Mouse (Mus musculus): ENCODE measurements at regions not wholly inside any gene's neighbourhood (a gene's known extent, or its start where the extent isn't known, plus 50 kb on each side); places are given as distances from the start of the nearest gene placed in this dataset.
"Not testable (repeated sequence)": the region's sequence is repeated elsewhere in the genome, so short reads cannot be mapped to it uniquely, and the experiment has no call there.

GRCm38 (mm10) chr13:102014514-102014913, 246.5 kb upstream of the Pik3r1 start:
- H3K4me3 ChIP-seq (ENCODE audit: insufficient read depth, low read depth, low read length): no peak overlapping the region
- H3K4me1 ChIP-seq (ENCODE audit: control insufficient read depth, insufficient read depth, insufficient read length, low read length): no peaks in the 10 kb centered on the region
- H3K27ac ChIP-seq (replicated peaks; ENCODE audit: low read depth, low read length): no peak overlapping the region

GRCm38 (mm10) chr13:102014958-102015357, 246.9 kb upstream of the Pik3r1 start:
- H3K4me3 ChIP-seq (ENCODE audit: insufficient read depth, low read depth, low read length): no peak overlapping the region
- no peak overlapping the region for H3K27ac ChIP-seq (replicated peaks; ENCODE audit: low read depth, low read length)
- H3K4me1 ChIP-seq (ENCODE audit: control insufficient read depth, insufficient read depth, insufficient read length, low read length): no peaks in the 10 kb centered on the region

- H3K4me3 ChIP-seq (ENCODE audit: insufficient read depth, low read depth, low read length): no peak overlapping the region
Measured at GRCm38 (mm10) chr13:102016518-102016917, 248.5 kb upstream of the Pik3r1 start.

GRCm38 (mm10) chr13:102022273-102022672, 254.3 kb upstream of the Pik3r1 start:
- no peak overlapping the region for H3K27ac ChIP-seq (replicated peaks; ENCODE audit: low read depth, low read length)
- no peaks in the 10 kb centered on the region for H3K4me1 ChIP-seq (ENCODE audit: control insufficient read depth, insufficient read depth, insufficient read length, low read length)
- H3K4me3 ChIP-seq (ENCODE audit: insufficient read depth, low read depth, low read length): no peak overlapping the region

More at GRCm38 (mm10) chr13:102016518-102016917, 248.5 kb upstream of the Pik3r1 start:
- Histone ChIP-seq H3K4me1 (ENCODE audit: control insufficient read depth, insufficient read depth, insufficient read length, low read length) (no peaks in the 10 kb centered on the region), H3K27ac (replicated peaks; ENCODE audit: low read depth, low read length) (no peak overlapping the region)

GRCm38 (mm10) chr13:102022757-102023156, 254.7 kb upstream of the Pik3r1 start:
- Histone ChIP-seq H3K27ac (replicated peaks; ENCODE audit: low read depth, low read length) (no peak overlapping the region), H3K4me1 (ENCODE audit: control insufficient read depth, insufficient read depth, insufficient read length, low read length) (no peaks in the 10 kb centered on the region), H3K4me3 (ENCODE audit: insufficient read depth, low read depth, low read length) (no peak overlapping the region)

GRCm38 (mm10) chr13:102023624-102024023, 255.6 kb upstream of the Pik3r1 start:
- Histone ChIP-seq H3K4me1 (ENCODE audit: control insufficient read depth, insufficient read depth, insufficient read length, low read length) (no peaks in the 10 kb centered on the region), H3K4me3 (ENCODE audit: insufficient read depth, low read depth, low read length) (no peak overlapping the region), H3K27ac (replicated peaks; ENCODE audit: low read depth, low read length) (no peak overlapping the region)

- H3K4me3 ChIP-seq (ENCODE audit: insufficient read depth, low read depth, low read length): no peak overlapping the region
- H3K27ac ChIP-seq (replicated peaks; ENCODE audit: low read depth, low read length): no peak overlapping the region
- H3K4me1 ChIP-seq (ENCODE audit: control insufficient read depth, insufficient read depth, insufficient read length, low read length): no peaks in the 10 kb centered on the region
Measured at GRCm38 (mm10) chr13:102025138-102025537, 257.1 kb upstream of the Pik3r1 start.

GRCm38 (mm10) chr13:102025547-102025946, 257.5 kb upstream of the Pik3r1 start:
- H3K4me3 ChIP-seq (ENCODE audit: insufficient read depth, low read depth, low read length); H3K27ac ChIP-seq (replicated peaks; ENCODE audit: low read depth, low read length); H3K4me1 ChIP-seq (ENCODE audit: control insufficient read depth, insufficient read depth, insufficient read length, low read length): not testable (repeated sequence)

- no peak overlapping the region for H3K27ac ChIP-seq (replicated peaks; ENCODE audit: low read depth, low read length)
- no peak overlapping the region for H3K4me3 ChIP-seq (ENCODE audit: insufficient read depth, low read depth, low read length)
Measured at GRCm38 (mm10) chr13:102031416-102031815, 263.4 kb upstream of the Pik3r1 start.

GRCm38 (mm10) chr13:102034484-102034883, 266.5 kb upstream of the Pik3r1 start:
- no peak overlapping the region for H3K27ac ChIP-seq (replicated peaks; ENCODE audit: low read depth, low read length)
- H3K4me3 ChIP-seq (ENCODE audit: insufficient read depth, low read depth, low read length): no peak overlapping the region
- no peaks in the 10 kb centered on the region for H3K4me1 ChIP-seq (ENCODE audit: control insufficient read depth, insufficient read depth, insufficient read length, low read length)

More at GRCm38 (mm10) chr13:102031416-102031815, 263.4 kb upstream of the Pik3r1 start:
- H3K4me1 ChIP-seq (ENCODE audit: control insufficient read depth, insufficient read depth, insufficient read length, low read length): no peaks in the 10 kb centered on the region

- Histone ChIP-seq H3K27ac (replicated peaks; ENCODE audit: low read depth, low read length) (no peak overlapping the region), H3K4me1 (ENCODE audit: control insufficient read depth, insufficient read depth, insufficient read length, low read length) (no peaks in the 10 kb centered on the region), H3K4me3 (ENCODE audit: insufficient read depth, low read depth, low read length) (no peak overlapping the region)
Measured at GRCm38 (mm10) chr13:102036001-102036400, 268.0 kb upstream of the Pik3r1 start.

- Histone ChIP-seq H3K4me3 (ENCODE audit: insufficient read depth, low read depth, low read length) (no peak overlapping the region), H3K4me1 (ENCODE audit: control insufficient read depth, insufficient read depth, insufficient read length, low read length) (no peaks in the 10 kb centered on the region), H3K27ac (replicated peaks; ENCODE audit: low read depth, low read length) (no peak overlapping the region)
Measured at GRCm38 (mm10) chr13:102036819-102037624, 269.0 kb upstream of the Pik3r1 start.

GRCm38 (mm10) chr13:102060213-102060612, 292.2 kb upstream of the Pik3r1 start:
- no peak overlapping the region for H3K4me3 ChIP-seq (ENCODE audit: insufficient read depth, low read depth, low read length)
- no peak overlapping the region for H3K27ac ChIP-seq (replicated peaks; ENCODE audit: low read depth, low read length)
- no peaks in the 10 kb centered on the region for H3K4me1 ChIP-seq (ENCODE audit: control insufficient read depth, insufficient read depth, insufficient read length, low read length)

GRCm38 (mm10) chr13:102064590-102065273, 296.7 kb upstream of the Pik3r1 start:
- Histone ChIP-seq H3K4me1 (ENCODE audit: control insufficient read depth, insufficient read depth, insufficient read length, low read length) (no peaks in the 10 kb centered on the region), H3K4me3 (ENCODE audit: insufficient read depth, low read depth, low read length) (no peak overlapping the region), H3K27ac (replicated peaks; ENCODE audit: low read depth, low read length) (no peak overlapping the region)

GRCm38 (mm10) chr13:102065274-102065640, 297.2 kb upstream of the Pik3r1 start:
- Histone ChIP-seq H3K27ac (replicated peaks; ENCODE audit: low read depth, low read length) (no peak overlapping the region), H3K4me1 (ENCODE audit: control insufficient read depth, insufficient read depth, insufficient read length, low read length) (no peaks in the 10 kb centered on the region), H3K4me3 (ENCODE audit: insufficient read depth, low read depth, low read length) (no peak overlapping the region)

- Histone ChIP-seq H3K4me3 (ENCODE audit: insufficient read depth, low read depth, low read length) (no peak overlapping the region), H3K27ac (replicated peaks; ENCODE audit: low read depth, low read length) (no peak overlapping the region), H3K4me1 (ENCODE audit: control insufficient read depth, insufficient read depth, insufficient read length, low read length) (no peaks in the 10 kb centered on the region)
Measured at GRCm38 (mm10) chr13:102065796-102066195, 297.8 kb upstream of the Pik3r1 start.

Measured in brown adipose tissue, adult 24 weeks (tissue).